Mouse (Mus musculus): Measurements from ENCODE around the gene Coro1b.

The Coro1b gene

DNA sequence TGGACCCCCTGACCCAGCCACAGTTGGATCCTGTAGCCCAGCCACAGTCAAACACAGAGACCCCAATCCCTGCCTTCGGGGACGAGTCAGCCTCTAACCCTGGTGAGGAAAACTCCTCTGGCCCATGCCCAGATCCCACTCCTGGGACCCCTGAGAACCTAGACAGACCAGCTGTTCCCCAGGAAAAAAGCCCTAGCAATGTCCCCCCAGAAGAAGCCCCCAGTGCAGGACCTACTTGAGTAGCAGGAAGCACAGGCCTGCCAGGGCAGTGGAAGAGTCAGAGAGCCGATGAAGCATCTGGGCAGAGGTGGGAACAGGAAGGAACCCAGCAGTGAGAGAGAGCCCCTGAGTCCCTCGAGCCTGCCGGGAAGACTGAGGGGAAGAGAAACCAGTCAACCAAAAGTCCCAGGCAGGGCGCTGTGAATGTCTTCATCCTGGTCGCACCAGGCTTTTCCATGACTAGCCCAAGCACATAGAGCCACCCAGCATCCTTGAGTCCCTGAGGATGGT, 4.6 kb upstream of the Coro1b start, which contains the start of gene Cabp4:
Cabp4 (minus strand) TSS at position 275 of the 510 bp plus-strand sequence.
- no peak for DNase-seq (ENCODE audit: low spot score in 2 of 2)

DNA sequence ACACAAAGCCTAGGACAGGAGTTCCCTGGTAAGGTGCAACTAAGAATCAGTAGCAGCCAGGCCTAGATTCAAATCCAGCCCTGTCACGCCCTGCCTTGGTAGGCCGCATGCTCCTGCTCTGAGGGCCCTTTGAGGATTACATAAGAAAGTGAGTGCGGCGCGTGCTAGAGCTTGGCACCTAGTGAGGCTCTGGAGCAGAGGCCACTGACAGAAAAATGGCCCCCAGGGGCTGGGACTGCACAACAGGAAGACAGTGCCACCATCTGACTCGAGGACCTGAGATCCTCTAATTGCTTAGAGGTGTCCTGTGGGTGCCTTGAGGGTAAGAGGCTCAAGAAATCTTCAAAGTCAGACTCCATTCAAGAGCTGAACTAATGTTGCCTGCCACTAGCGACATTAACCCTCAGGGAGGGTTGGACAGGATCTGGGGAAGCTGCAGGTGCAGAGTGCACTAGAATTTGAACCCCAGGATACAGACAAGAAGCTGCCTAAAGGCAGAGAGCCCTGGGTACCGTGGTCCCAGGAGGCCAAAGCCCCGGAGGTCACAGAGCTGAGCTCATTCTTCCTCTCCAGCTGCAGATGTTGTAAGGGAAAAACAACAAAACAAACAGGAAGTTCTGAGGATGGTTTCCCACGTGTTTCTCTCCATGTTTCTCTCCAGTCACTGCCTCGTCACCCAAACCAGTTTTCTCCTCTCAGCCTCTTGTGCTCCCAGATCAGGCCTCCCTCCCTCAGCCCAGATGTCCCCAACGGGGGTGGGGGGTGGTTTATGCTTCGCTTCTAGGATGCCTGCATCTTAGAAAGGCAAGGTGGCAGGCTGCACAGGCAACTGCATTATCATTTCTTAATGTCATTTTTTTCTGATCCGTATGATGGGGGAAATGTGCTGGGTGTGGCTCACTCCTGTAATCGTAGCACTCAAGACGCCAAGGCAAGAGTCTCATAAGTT, 3.6 kb upstream of the Coro1b start:
- DNase-seq (ENCODE audit: low spot score in 2 of 2) = no peak

DNA sequence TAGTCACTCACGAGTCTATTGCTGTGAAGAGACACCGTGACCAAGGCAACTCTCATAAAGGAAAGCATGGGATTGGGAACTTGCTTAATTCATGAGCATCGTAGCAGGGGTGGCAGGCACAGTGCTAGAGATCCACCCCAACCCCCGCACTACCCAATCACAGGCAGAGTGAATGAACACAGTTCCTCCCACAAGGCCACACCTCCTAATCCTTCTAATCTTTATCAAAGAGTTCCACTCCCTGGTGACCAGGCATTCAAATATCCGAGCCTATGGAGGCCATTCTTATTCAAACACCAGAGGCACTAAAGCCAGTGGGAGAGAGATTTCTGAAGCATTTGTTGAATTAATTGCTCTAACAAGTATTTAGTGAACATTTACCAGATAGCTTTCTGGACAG, 2.5 kb upstream of the Coro1b start:
- DNase-seq (ENCODE audit: low spot score in 2 of 2) = no peak

DNA sequence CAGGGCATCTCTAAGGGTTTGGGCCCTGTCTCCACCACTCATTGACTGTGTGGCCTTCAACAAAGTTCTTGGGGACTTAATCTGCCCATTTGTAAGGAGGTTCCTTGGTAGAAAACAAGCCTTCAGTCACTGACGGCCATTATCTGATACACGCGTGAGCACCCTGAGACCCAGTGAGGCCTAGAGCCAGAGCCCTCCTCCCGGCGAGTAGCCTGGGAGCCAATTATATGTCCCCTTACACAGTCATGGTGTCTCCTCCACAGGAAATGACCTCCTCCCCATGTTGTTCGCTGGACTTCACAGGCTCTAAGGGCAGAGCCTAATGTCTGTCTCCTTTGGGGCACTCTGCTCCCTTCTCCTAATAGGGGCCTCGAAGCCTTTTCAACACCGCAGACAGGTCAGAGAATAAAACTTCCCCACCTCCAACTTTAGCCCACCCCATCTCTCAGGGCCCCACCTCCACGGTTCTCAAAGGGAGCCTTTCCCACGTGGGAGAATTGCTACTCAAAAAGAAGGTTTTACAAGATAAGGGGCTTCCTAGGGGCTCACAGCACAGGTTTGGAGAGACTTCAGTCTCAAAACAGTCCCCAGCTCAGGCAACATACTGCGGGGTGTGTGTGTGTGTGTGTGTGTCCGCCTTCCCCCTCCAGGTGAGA, 1.9 kb upstream of the Coro1b start:
- no peak for DNase-seq (ENCODE audit: low spot score in 2 of 2)

DNA sequence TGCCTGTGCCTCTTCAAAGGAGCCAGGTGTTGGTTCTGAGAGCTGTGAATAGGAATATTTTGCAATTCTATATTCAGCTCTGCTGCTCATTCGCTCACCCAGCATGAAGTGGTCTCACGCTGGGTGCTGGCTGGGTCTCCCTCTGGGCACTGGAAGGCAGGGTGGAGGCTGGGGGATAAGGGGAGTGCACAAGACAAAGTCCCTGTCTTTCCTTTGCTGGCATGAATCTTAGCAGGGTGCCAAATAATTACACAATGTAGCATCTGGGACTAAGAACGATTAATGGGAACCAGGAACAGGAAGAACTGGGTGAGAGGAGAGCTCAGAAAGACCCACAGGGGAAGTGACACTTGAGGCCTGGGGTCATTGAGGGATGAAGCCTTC, 1.4 kb upstream of the Coro1b start:
- no peak for DNase-seq (ENCODE audit: low spot score in 2 of 2)

DNA sequence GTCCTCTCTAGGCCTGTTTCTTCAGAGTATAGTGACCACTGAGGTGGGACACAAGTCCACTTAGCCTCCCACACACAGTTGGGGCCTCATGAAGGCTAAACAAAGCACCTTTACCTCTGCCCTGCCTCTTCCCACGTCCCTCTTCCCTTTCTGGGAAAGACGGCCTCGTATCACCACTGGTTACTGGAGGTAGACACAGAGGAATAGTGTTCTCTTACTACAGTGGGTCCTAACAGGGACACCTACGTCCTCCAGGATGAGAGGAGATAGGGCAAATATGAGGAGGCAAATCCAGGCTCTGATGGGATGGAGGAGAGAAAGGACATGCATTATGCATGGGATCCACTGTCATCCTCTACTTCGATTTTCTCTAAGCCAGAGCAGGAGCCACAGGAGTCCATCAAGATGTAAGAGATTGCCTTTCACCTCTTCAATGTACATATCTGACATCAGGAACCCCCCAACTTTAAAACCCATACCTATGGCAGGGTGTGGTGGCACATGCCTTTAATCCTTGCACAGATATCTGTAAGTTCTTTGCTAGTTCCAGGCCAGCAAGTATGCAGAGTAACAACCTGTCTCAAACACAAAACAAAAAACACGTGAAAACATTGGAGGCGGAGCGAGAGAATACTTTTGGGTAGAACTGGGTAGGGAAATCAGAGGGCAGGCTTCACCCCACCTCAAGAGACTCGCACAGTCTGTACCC, 483 bp upstream of the Coro1b start:
- DNase-seq (ENCODE audit: low spot score in 2 of 2) = no peak

DNA sequence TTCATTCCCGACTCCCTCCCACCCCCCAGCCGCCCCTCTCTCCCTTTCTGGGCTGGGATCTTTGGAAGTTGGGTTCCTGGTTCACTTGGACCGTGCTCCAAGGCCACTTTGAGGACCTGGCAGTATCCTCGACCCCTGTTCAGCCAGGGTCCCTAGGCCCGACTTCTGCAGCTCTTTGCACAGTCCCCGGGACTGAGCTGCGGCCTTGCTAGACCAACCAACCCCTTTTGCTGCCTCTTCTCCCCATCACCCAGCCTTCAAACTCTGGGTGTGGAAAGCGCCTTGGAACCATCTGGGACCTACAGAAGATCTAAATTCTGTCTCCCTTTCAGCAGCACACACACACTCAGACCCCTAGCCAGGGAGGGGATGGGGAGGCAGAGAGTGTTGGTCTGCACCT, 400 bp downstream of the Coro1b start:
- DNase-seq (ENCODE audit: low spot score in 2 of 2) = no peak

DNA sequence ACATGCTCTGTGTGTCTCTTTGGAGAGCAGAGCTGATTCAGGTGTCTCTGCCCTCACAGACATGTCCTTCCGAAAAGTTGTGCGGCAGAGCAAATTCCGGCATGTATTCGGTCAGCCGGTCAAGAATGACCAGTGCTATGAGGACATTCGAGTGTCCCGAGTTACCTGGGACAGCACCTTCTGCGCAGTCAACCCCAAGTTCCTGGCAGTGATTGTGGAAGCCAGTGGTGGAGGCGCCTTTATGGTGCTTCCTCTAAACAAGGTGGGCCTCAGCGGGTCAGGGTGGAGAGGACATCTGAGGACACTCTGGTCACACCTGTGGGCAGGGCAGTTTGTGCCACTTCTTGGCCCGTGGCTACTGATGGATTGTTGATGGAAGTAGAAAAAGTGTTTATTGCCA, 864 bp downstream of the Coro1b start:
- DNase-seq (ENCODE audit: low spot score in 2 of 2) = no peak

DNA sequence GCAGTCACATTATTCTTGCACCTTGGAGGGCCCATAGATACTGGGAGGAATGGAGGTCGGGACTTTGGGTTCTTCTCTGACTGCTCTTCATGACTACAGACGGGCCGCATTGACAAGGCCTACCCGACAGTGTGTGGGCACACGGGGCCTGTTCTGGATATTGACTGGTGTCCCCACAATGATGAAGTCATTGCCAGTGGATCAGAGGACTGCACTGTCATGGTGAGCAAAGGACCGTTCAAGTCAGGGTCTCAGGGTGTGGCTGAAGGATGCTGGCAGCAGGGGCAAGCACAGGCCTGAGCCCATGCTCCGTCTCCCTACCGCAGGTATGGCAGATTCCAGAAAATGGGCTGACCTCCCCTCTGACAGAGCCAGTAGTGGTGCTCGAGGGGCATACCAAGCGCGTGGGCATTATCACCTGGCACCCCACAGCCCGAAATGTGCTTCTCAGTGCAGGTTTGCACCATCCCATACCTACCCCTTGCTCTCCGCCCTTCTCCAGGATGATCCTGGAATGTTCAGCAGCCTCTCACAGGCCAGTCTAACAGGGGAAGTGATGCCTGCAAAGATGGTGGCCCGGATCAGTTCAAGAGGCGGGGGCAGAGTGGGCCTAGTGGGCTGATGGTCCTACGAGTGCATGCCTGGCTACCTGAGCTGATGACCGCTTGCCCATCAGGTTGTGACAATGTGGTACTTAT, 1.5 kb downstream of the Coro1b start:
- no peak for DNase-seq (ENCODE audit: low spot score in 2 of 2)

DNA sequence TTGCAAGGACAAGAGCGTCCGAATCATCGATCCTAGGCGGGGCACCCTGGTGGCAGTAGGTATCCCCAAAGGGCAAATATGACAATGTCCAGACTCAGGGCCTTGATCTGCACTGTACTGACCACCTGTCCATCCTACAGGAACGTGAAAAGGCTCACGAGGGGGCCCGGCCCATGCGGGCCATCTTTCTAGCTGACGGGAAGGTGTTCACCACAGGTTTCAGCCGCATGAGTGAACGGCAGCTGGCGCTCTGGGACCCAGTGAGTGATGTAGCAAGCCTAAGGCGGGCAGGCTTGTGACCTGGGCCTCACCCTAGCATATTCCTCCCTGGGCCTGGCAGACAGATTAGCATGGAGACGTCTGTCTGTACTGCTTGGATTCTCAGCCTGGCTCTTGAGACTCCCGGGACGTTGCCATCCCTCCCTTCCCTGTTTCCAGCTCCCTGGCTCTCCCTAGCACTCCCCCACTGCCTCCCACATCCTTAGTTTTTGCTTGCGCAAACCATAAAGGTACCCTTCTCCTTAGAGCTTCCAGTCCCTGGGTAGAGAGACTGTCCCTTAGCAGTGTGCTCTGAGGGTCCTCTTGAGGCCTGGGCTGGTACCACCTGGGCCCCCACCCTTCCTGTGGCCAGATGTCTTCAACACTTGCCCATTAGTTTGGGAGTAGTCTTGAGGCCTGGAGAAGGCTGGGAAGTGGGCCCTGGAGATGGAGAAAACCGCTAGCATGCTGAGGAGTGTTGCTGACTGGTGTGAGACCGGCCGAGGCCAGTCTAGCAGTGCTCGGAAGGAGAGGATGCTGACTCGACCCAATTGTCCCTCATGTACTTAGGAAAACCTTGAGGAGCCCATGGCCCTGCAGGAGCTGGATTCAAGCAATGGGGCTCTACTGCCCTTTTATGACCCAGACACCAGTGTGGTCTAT, 2.4 kb downstream of the Coro1b start:
- DNase-seq (ENCODE audit: low spot score in 2 of 2) = no peak

DNA sequence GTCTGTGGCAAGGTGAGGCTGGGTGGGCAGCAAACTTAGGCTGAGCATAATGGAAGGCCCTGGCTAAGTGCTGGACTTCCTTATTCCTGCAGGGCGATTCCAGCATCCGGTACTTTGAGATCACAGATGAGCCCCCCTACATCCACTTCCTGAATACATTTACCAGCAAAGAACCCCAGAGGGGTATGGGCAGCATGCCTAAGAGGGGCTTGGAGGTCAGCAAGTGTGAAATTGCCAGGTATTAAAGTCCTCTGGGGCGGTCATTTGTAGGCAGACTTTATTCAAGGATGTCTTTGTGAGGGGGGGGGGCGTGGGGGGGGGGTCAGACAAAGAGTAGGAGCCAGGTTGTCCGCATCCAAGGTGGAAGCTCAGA, 3.1 kb downstream of the Coro1b start:
- DNase-seq (ENCODE audit: low spot score in 2 of 2) = no peak

DNA sequence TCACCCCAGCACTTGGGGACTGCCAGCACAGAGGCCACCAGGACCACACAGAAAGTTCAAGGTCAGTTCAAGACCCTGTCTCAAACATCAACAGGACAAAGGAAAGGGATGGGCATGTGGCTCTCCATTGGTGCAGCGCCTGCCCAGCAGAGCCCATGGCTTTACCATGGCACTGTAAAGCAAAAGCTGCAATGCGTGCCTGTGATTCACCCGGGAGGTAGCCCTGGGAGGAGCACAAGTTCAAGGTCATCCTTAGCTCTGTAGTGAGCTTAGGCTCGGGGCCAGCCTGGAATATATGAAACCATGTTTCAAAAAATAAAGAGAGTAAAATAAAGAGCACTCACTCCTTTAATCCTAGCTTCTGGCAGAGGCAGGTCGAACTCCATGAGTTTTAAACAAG, 3.5 kb downstream of the Coro1b start:
- DNase-seq (ENCODE audit: low spot score in 2 of 2) = no peak

DNA sequence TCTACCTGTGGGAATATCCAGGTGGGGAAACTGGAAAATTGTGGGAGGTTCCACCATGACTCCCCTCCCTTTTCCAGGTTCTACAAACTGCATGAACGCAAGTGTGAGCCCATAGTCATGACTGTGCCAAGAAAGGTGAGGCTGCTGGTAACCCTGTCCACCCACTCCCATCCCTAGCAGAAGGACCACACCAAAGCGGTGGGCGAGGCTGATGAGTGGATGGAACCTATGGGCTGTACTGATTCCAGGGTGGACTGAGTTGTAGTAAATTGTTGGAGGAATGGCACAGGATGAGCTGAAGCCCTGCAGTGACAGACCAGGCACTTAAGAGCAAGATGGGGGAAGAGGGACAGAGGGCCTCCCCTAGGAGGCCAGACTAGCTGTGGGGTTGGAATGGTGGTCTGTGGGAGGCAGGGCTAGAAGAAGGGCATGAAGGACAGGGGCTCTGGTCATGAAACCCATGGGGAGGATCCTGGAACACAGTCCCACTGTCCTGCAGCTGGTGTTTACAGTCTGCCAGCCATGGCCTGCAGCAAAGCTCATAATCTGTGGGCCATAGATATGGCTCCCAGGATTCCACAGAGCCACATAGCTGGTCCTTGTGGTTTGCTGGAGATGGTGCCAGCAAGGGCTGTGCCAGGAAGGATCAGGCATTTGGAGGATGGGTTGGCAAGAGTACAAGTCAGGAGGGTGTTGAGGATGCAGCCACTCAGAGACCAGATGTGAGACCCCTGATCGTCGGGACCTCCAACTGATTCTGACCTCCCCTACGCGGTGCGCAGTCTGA, 4.2 kb downstream of the Coro1b start:
- no peak for DNase-seq (ENCODE audit: low spot score in 2 of 2)

DNA sequence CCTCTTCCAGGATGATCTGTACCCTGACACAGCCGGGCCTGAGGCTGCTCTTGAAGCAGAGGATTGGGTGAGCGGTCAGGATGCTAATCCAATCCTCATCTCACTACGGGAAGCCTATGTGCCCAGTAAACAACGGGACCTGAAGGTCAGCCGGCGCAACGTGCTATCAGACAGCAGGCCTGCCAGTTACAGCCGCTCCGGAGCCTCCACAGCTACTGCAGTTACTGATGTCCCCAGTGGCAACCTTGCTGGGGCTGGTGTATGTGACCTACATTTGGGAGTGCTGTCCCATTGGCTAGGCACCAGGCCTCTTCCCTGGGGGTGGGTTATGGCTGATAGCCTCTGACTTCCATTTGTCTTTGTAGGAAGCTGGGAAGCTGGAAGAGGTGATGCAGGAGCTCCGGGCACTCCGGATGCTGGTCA, 4.8 kb downstream of the Coro1b start, which contains the start of gene Ptprcap:
Ptprcap (plus strand) TSS at position 373 of the 423 bp plus-strand sequence.
- no peak for DNase-seq (ENCODE audit: low spot score in 2 of 2)

DNA sequence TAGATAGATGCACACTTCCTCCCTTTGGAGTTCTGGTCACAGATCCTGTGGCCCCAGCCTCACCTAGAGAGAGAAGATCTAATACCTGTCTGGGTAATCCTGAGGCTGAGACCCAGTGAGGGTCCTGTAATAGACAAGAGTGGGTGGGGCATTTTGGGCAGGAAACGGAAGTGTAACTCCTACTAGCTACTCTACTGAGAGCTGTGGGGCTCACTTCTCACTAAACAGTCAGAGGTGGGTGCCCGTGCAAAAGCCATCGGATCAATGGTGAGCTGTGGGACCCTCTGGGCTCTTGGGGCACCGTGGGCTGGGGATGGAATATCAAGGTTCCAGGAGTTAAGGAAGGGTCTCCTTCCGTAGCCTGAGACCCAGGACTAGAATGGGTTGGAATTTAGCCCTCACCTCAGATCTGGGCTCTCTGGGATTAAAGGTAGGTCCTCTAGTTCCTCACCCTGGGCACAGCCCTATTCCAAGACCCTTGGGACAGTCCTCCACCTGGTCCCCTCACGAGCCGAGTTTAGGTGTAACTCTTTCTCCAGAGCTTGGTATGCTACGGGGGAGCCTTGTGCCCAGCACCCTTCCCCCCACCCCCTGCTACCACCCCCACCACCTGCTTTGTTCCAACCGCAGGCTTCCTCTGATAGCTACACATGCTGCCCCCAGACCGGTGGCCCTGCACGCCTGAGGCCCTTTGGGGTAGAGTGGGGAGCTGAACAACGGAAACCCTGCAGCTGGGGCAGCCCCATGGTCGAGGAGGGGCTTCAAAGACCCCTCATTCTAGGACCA, 6.2 kb downstream of the Coro1b start:
- DNase-seq (ENCODE audit: low spot score in 2 of 2) = no peak

DNA sequence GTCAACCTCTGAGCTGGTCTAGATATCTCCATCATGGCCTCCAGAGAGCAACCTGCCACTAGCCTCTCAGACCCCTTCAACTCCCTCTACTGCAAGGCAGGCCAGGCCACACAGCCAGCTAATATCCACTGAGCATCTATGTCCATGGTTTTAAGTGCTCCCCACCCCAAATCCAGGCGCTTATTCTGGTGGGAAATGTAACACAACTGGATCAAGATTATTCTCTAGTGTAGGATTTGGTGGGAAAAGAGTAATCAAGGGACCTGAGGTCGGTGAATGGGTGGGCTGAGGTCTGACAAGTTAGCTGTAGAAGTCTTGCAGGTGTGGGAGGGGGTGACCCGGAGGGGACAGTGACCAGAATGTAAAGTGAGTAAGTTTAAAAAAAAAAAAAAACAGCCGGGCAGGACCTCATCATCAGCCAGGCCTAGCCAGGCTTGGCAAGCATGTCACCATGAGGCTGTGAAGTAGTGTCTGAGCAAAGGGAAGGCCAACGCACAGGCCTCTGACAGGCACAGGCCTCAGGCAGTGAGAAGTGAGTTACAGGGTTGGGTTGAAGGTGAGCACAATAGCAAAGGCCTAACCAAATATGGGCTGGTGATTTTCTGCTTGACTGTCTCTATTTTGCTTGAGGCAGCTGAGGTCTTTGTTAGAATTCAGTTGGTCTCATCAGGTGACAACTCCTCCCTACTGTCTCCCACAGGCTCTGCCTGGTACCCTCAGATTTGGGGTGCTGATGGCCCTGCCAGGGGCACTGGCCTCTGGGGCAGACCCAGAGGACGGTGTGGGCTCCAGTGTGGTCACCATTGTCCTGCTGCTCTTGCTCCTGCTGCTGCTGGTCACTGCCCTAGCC, 7.0 kb downstream of the Coro1b start:
- no peak for DNase-seq (ENCODE audit: low spot score in 2 of 2)

DNA sequence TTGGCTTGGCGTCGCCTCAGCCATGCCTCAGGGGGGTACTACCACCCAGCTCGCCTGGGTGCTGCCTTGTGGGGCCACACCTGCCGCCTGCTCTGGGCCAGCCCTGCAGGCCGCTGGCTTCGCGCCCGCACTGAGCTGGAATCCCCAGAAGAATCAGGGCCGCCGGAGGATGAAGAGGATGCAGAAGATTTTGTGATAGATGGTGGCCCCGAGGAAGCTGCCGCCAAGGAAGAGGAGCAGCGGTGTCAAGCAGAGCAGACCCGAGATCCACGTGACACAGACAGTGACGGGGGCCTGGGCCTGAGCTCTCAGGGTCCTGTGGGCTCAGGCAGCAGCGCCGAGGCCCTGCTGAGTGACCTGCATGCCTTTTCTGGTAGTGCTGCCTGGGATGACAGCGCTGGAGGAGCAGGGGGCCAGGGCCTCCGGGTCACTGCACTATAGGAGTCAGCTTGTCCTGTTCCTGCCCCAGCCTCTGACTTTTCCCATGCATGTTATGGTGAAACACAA, 7.7 kb downstream of the Coro1b start:
- DNase-seq (ENCODE audit: low spot score in 2 of 2) = no peak

DNA sequence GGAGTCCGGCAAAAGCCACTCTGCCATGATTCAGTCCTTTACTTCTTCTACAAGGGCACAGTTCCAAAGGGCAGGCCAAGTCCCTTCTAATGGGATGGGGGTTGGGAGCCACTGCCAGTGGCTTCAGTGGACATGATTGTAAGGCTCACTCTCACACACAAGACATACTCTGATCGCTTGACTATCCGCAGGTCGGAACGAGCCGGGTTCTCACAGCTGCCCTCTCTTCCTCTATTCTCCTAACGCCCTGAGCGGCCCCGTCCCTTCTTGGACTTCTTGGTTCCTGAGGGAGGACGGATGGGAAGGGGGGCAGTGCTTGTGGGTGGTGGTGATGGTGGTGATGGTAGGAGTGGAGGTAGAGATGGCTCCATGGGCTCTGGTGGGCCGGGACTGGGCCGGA, 8.4 kb downstream of the Coro1b start:
- no peak for DNase-seq (ENCODE audit: low spot score in 2 of 2)

Measured in urinary bladder, adult 18-20 months (tissue).